In the genomic region with DNA sequence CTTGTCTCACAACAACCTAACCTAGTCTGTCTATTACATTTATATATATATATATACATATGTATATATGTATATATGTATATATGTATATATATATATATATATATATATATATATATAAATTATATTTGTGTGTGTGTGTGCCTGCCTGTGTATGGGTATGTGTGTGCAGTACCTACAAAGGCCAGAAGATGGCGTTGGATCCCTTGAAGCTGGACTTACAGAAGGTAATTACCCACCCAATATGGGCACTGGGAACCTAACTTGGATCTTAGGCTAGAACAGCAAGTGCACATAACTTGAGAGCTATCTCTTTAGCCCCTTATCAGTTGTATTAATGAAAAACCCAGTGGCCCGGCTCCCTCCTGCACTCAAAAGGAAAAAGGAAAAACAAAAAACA, we compare ENCODE assay signal across 12 mouse cellular contexts.
A peak's percentile ranks its signal among the peaks of the same experiment; 100 is the strongest.
DNase-seq lines count a peak whose midpoint lies in the region; ATAC-seq and TF ChIP-seq lines count a peak whose summit lies in the region.
"Had no signal": no experiment of that assay in that cellular context is flagged by ENCODE, and none has a peak within 500 bp of the region (broad histone marks: within the 10 kb centered on the region; RNA-seq: fewer than 3 reads in every experiment).

No protein-coding gene starts in this region.

- H3K4me2 ChIP-seq in hindbrain, embryonic 11.5 days (replicated peaks; ENCODE audit: low read depth, low read length): no peak overlapping the region
- no peak overlapping the region for H3K4me2 ChIP-seq in hindbrain, embryonic 13.5 days
- no peak overlapping the region for H3K4me2 ChIP-seq in liver, embryonic 11.5 days
- no peak overlapping the region for H3K4me2 ChIP-seq in forebrain, embryonic 16.5 days (ENCODE audit: low read length)
- H3K4me2 ChIP-seq in neural tube, embryonic 15.5 days: no peak overlapping the region
- H3K4me2 ChIP-seq: midbrain, embryonic 15.5 days had no signal

- no peaks in the 10 kb centered on the region for H3K9me3 ChIP-seq in hindbrain, embryonic 11.5 days (ENCODE audit: control insufficient read depth, low read length)
- H3K9me3 ChIP-seq in hindbrain, embryonic 13.5 days: no peaks in the 10 kb centered on the region
- no peaks in the 10 kb centered on the region for H3K9me3 ChIP-seq in liver, embryonic 11.5 days (ENCODE audit: control insufficient read depth, low read length)
- H3K9me3 ChIP-seq in forebrain, embryonic 16.5 days (ENCODE audit: control insufficient read depth, low read length): no peaks in the 10 kb centered on the region
- H3K9me3 ChIP-seq in neural tube, embryonic 15.5 days (replicated peaks): no peaks in the 10 kb centered on the region
- H3K9me3 ChIP-seq: midbrain, embryonic 15.5 days had no signal

- intact Hi-C loops in left cerebral cortex, postnatal 10 days (cut with DNase I): no loop called here

- no peak overlapping the region for H3K9ac ChIP-seq in hindbrain, embryonic 11.5 days (ENCODE audit: low read depth, low read length)
- no peak overlapping the region for H3K9ac ChIP-seq in hindbrain, embryonic 13.5 days
- H3K9ac ChIP-seq in liver, adult 2 months (ENCODE audit: low read depth, low read length): no peak overlapping the region
- no peak overlapping the region for H3K9ac ChIP-seq in liver, embryonic 11.5 days (ENCODE audit: low read depth, low read length)
- H3K9ac ChIP-seq in forebrain, embryonic 16.5 days (replicated peaks; ENCODE audit: low read depth, low read length): no peak overlapping the region
- H3K9ac ChIP-seq in neural tube, embryonic 15.5 days (replicated peaks): no peak overlapping the region
- H3K9ac ChIP-seq: midbrain, embryonic 15.5 days had no signal

- no peaks in the 10 kb centered on the region for H3K79me2 ChIP-seq in liver, adult 2 months (ENCODE audit: control insufficient read depth, insufficient read depth, low read length)

- TF ChIP-seq POLR2A in liver, adult 2 months (IDR thresholded peaks at IDR 0.05; ENCODE audit: extremely low read depth, insufficient read depth, low read length): no peak

- H3K27me3 ChIP-seq in hindbrain, embryonic 11.5 days (ENCODE audit: control insufficient read depth, insufficient read depth, low read length): no peaks in the 10 kb centered on the region
- H3K27me3 ChIP-seq in hindbrain, embryonic 13.5 days: no peaks in the 10 kb centered on the region
- no peaks in the 10 kb centered on the region for H3K27me3 ChIP-seq in liver, adult 2 months (ENCODE audit: control insufficient read depth, insufficient read depth, low read length)
- H3K27me3 ChIP-seq in liver, embryonic 11.5 days (replicated peaks; ENCODE audit: control insufficient read depth, insufficient read depth, low read length): no peaks in the 10 kb centered on the region
- no peaks in the 10 kb centered on the region for H3K27me3 ChIP-seq in forebrain, embryonic 16.5 days (replicated peaks; ENCODE audit: control insufficient read depth, insufficient read depth, low read length)
- no peaks in the 10 kb centered on the region for H3K27me3 ChIP-seq in neural tube, embryonic 15.5 days (replicated peaks)
- H3K27me3 ChIP-seq: midbrain, embryonic 15.5 days had no signal

- DNase-seq in hindbrain, embryonic 11.5 days (ENCODE audit: low spot score): peak; percentile 36
- DNase-seq in liver, adult 2 months (ENCODE audit: extremely low read depth, low read depth, low spot score): no peak
- DNase-seq in liver, embryonic 11.5 days (ENCODE audit: low spot score): no peak
- DNase-seq in ZHBTc4 (ENCODE audit: low read depth, low spot score): peak; percentile 67
- DNase-seq in left cerebral cortex, postnatal 10 days (ENCODE audit: extremely low spot score in 1 of 2, low spot score in 2 of 2): no peak
- DNase-seq: cerebellum, postnatal 25 days; heart, postnatal 10 days; thymus, postnatal 36 days had no signal

- H3K4me1 ChIP-seq in hindbrain, embryonic 11.5 days (replicated peaks; ENCODE audit: control insufficient read depth, insufficient read depth, low read length): no peaks in the 10 kb centered on the region
- H3K4me1 ChIP-seq in hindbrain, embryonic 13.5 days (replicated peaks): peaks cover 49% of the 10 kb centered on the region
- no peaks in the 10 kb centered on the region for H3K4me1 ChIP-seq in liver, adult 2 months (ENCODE audit: control insufficient read depth, insufficient read depth, low read length)
- H3K4me1 ChIP-seq in liver, embryonic 11.5 days (replicated peaks; ENCODE audit: control insufficient read depth, insufficient read depth, low read length): no peaks in the 10 kb centered on the region
- peaks cover 52% of the 10 kb centered on the region for H3K4me1 ChIP-seq in forebrain, embryonic 16.5 days (replicated peaks; ENCODE audit: control insufficient read depth, insufficient read depth, low read length)
- peaks cover 34% of the 10 kb centered on the region for H3K4me1 ChIP-seq in neural tube, embryonic 15.5 days

- ATAC-seq in hindbrain, embryonic 11.5 days (ENCODE audit: low FRiP score): no peak
- no peak for ATAC-seq in hindbrain, embryonic 13.5 days (ENCODE audit: low FRiP score)
- no peak for ATAC-seq in liver, embryonic 11.5 days (replicated peaks; ENCODE audit: low FRiP score)
- ATAC-seq in forebrain, embryonic 16.5 days: no peak
- no peak for ATAC-seq in neural tube, embryonic 15.5 days (ENCODE audit: low FRiP score)
- ATAC-seq: midbrain, embryonic 15.5 days had no signal

- peaks cover 9% of the 10 kb centered on the region for H3K36me3 ChIP-seq in hindbrain, embryonic 11.5 days (ENCODE audit: control insufficient read depth, insufficient read depth, low read length)
- peaks cover 79% of the 10 kb centered on the region for H3K36me3 ChIP-seq in hindbrain, embryonic 13.5 days
- no peaks in the 10 kb centered on the region for H3K36me3 ChIP-seq in liver, adult 2 months (ENCODE audit: control insufficient read depth, insufficient read depth, low read length)
- peaks cover 7% of the 10 kb centered on the region for H3K36me3 ChIP-seq in liver, embryonic 11.5 days (ENCODE audit: control insufficient read depth, insufficient read depth, low read length)
- peaks cover 13% of the 10 kb centered on the region for H3K36me3 ChIP-seq in forebrain, embryonic 16.5 days (ENCODE audit: control insufficient read depth, insufficient read depth)
- peaks cover 47% of the 10 kb centered on the region for H3K36me3 ChIP-seq in neural tube, embryonic 15.5 days

- no peak overlapping the region for H3K27ac ChIP-seq in hindbrain, embryonic 11.5 days (ENCODE audit: low read depth, low read length)
- no peak overlapping the region for H3K27ac ChIP-seq in hindbrain, embryonic 13.5 days
- H3K27ac ChIP-seq in liver, adult 2 months (replicated peaks; ENCODE audit: insufficient read depth, low read depth, low read length): no peak overlapping the region
- no peak overlapping the region for H3K27ac ChIP-seq in liver, embryonic 11.5 days (ENCODE audit: low read depth, low read length)
- peak overlapping the region; percentile 39 for H3K27ac ChIP-seq in forebrain, embryonic 16.5 days (ENCODE audit: low read length)
- H3K27ac ChIP-seq in neural tube, embryonic 15.5 days (replicated peaks): no peak overlapping the region
- H3K27ac ChIP-seq: midbrain, embryonic 15.5 days had no signal

- 88% methylated on average over 2 of the region's 2 CpGs for WGBS in hindbrain, embryonic 11.5 days
- 74% methylated on average over 2 of the region's 2 CpGs for WGBS in hindbrain, embryonic 13.5 days
- WGBS in liver, adult 2 months: 58% methylated on average over 2 of the region's 2 CpGs
- WGBS in liver, embryonic 11.5 days: 73% methylated on average over 2 of the region's 2 CpGs
- 44% methylated on average over 2 of the region's 2 CpGs for WGBS in forebrain, embryonic 16.5 days
- WGBS in neural tube, embryonic 15.5 days: 80% methylated on average over 2 of the region's 2 CpGs

- TF ChIP-seq CTCF in liver, adult 2 months (IDR thresholded peaks at IDR 0.05; ENCODE audit: low read depth, low read length): peak; percentile 14; the same call in 1 of the 2 replicates

- H3K4me3 ChIP-seq in hindbrain, embryonic 11.5 days (ENCODE audit: low read depth, low read length): no peak overlapping the region
- no peak overlapping the region for H3K4me3 ChIP-seq in hindbrain, embryonic 13.5 days
- no peak overlapping the region for H3K4me3 ChIP-seq in liver, adult 2 months (ENCODE audit: insufficient read depth, low read depth, low read length)
- no peak overlapping the region for H3K4me3 ChIP-seq in liver, embryonic 11.5 days (ENCODE audit: low read depth, low read length)
- H3K4me3 ChIP-seq in forebrain, embryonic 16.5 days (replicated peaks; ENCODE audit: low read length): no peak overlapping the region
- H3K4me3 ChIP-seq in neural tube, embryonic 15.5 days (replicated peaks): no peak overlapping the region
- H3K4me3 ChIP-seq: midbrain, embryonic 15.5 days had no signal

Comparison
In these comparisons a context has a peak if more than half of its experiments do, and no peak if none do; other contexts are left out.
1. DNase-seq: peak in hindbrain, embryonic 11.5 days (single experiment) and ZHBTc4 (single experiment); none in liver, adult 2 months (single experiment), liver, embryonic 11.5 days (single experiment) and left cerebral cortex, postnatal 10 days (0 of 2).